Mouse (Mus musculus): ENCODE data around the gene Pigb.

The Pigb gene

GRCm38 (mm10) chr9:73045711-73046110, 5.5 kb upstream of the Pigb start:
- in situ Hi-C loops (cut with MboI, MseI) = no loop called here

- in situ Hi-C loops (cut with MboI, MseI) = no loop called here
Measured at GRCm38 (mm10) chr9:73045204-73045603, 5.0 kb upstream of the Pigb start.

DNA sequence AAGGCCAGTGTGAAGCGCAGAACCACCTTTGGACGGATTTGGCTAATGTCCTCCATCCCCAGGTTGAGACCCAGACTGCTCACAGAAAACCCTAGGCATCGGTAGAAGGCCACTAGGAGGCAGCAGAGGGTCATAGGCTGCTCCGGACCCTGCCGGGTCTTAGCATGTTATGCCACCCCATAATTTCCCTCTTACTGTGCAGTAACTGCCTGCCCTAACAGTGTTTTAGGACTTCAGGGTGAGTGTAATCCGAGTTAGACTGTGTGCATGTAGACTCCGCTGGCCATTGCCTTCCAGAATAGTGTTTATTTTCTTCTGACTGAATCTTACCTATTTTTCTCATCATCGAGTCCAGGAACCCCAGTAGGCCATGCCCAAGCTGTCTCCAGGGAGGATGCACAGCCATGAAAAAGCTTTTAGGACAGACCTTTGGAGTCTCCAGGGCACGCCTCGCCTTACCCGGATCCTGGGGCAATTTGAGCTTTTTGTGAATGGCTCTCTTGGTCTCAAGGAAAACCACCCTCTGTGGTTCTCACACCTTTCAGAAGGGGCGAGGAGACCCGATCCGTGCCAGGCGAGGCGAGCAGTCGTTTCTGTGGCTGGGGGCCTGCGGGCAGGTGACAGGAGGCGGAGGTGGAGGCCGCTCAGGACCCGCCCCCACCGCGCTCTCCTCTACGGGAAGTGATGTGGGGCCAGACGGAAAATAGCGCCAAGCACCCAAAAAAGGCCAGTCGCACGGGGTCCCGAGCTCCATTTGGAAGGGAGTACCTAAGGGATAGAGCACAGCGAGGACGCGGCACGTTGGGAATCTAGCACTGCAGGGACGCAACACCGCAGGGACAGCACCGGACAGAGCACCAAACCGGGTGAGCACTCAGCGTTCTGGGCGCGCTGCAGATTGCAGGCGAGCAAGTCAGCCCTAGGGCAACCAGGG, 4.2 kb upstream of the Pigb start, which contains the start of gene Rab27a:
Gene Rab27a (plus strand): TSS at position 709 of the 934 bp plus-strand sequence.
- in situ Hi-C loops (cut with MboI, MseI) = loop anchor here (5.0 kb wide), 2 partner anchors 48 to 77 kb away; no protein-coding TSS in a partner anchor

GRCm38 (mm10) chr9:73039222-73039945, 794 bp downstream of the Pigb start:
- in situ Hi-C loops (cut with MboI, MseI) = no loop called here

DNA sequence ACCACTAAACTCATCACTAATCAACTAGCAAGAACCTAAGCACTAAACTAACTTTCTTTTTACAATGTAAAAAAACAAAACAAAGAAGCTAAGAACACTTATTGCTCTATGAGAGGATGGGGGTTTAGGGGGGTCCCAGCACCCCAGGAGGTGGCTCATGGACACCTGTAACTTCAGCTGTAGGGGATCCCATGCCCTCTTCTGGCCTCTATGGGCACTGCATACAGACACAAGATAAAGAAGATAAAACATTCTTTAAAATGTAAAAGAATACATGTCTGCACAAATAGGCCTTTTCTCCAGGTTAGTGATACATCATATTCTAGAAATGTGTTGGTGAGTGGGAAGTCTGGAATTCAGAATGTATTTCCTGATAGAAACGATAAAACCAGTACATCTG, 6.8 kb downstream of the Pigb start:
- in situ Hi-C loops (cut with MboI, MseI) = no loop called here

DNA sequence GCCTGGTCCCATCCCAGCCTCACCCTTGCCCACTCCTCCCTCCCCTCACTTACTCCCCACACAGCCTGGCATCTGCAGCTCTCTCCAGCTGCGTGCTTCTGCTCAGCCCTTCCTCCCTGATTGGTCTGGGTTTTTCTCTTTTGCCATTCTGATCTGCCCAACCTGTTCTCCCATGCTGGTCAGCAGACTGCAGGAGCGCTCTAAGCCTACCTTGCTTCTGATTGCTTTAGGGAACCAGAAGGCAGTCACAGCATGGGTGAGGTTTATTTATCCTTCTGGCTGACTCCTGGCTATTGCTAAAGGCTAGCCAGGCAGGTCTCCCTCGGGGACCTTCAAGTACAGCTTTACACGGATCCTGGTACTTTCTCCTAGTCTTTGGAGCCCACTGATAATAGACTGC, 8.8 kb downstream of the Pigb start:
- in situ Hi-C loops (cut with MboI, MseI) = no loop called here

- in situ Hi-C loops (cut with MboI, MseI) = no loop called here
Measured at GRCm38 (mm10) chr9:73030443-73030842, 9.7 kb downstream of the Pigb start.

DNA sequence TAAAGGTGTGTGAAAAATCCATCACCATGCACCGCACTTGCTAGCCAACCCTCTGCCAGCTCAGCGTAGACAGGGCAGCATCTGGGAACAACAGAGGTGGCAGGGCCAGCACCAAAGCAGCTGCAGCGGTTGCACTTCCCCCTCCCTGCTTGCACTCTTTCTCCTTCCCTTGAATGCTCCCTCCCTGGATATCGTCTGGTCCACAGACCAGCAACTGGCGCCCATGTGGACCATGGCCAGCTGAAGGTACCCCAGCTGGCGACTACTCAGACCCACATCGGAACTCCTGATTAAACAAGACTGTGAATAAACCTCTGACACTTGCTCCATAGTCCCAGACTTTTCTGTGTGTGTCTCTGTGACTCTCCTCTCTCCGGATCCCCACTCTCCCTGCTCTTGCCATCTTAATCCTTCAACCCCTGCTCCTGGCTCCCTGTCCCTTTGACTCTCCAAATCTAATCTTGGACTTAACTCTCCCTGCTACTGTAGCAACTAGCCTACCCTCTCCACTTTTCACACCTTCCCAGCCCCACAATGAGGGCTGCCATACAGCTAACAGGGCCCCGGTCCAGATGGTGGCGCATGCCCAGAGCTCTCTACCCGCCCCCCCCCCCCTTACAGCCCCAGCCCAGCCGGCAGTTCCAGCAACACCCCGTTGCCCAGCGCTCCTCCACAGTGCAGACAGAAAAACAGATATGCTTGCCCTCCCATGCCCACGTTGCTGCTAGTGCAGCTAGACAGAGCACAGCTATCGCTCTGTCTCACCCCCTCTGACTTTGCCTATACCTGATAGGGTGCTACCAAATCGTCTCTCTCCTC, 14.2 kb downstream of the Pigb start:
- in situ Hi-C loops (cut with MboI, MseI) = no loop called here

DNA sequence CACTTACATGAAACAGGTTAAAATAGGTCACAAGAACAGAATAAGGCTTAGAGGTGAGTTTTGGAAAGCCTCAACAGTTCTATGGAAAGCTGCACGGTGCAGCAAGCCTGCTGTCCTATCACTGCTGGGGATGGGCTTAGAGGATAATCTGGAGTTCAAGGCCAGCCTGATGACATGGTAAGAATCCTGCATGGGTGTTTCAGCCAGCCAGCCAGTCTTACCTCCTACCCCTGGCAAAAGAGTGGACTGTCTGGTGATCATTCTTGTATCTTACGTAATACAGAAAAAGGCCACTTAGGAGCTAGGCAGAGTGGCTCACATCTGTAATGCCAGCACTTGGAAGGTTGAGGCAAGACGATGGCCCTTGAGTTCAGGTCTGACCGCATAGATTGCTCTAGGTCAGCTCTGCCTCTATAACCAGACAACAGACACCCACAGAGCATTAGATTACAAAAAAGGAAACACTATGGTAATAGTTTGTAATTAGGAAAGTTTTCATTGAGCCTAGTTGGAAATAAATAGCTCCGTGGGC, 19.5 kb downstream of the Pigb start:
- in situ Hi-C loops (cut with MboI, MseI) = no loop called here

DNA sequence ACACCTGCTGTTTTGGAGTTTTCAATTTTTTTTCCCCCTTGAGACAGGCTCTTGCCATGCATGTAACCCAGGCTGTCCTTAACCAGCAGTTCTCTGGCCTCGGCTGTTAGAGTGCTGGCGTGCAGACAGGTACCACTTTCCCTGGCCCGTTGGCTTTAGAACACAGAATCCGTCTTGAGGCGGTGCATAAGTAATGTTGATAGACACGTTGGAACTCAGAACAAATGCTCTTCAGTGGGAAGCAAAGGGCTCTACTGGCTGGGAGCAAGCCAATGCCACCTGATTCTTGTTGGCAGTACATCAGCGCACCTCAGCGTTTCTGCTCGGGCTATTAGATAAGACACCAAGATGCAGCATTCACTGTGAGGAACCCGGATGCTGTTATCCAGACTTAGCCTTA, 20.3 kb downstream of the Pigb start:
- in situ Hi-C loops (cut with MboI, MseI) = no loop called here

- in situ Hi-C loops (cut with MboI, MseI) = no loop called here
Measured at GRCm38 (mm10) chr9:73014724-73015123, 25.5 kb downstream of the Pigb start.

GRCm38 (mm10) chr9:73012629-73013028, 27.5 kb downstream of the Pigb start:
- in situ Hi-C loops (cut with MboI, MseI) = no loop called here

GRCm38 (mm10) chr9:73008384-73008783, 31.8 kb downstream of the Pigb start:
- in situ Hi-C loops (cut with MboI, MseI) = no loop called here

- in situ Hi-C loops (cut with MboI, MseI) = no loop called here
Measured at GRCm38 (mm10) chr9:73006175-73006574, 34.0 kb downstream of the Pigb start.

DNA sequence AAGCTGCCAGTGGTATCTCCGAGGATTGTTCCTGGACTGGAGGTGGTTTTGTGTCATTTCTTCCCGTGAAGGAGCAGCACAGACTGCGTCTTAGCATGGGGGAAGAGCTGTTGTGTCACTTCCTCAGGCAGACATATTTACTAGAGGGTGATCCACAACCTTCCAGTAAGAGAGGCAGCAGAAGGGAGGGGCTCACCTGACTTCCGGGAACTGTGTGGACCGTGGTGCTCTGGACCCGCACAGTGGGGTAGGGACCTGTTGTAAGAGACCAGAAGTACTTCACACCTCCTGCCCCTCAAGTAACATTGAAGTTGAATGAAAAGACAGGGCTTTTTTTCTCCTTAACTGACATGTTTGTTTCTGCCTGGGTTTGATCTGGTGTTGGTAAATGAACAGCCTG, 35.1 kb downstream of the Pigb start:
- in situ Hi-C loops (cut with MboI, MseI) = no loop called here

DNA sequence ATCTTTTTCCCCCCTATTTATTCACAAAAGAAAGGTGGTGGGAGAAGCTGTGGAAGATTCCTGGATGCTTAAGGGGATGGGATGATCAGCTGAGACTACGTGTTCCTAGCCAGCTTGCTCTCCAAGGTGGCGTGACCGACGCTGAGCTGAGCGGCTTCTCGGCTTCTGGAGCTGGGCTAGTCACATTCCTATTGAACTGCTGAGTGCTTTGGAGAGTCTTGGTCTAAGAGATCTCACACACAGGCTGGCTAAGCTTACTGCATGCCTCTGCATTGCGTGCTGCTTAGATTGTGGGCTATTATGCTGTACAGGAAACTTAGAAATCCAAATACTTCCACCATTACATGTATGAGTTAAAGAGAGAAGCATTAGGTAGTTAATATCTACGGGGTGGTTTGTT, 36.1 kb downstream of the Pigb start:
- in situ Hi-C loops (cut with MboI, MseI) = no loop called here

GRCm38 (mm10) chr9:73002177-73002576, 38.0 kb downstream of the Pigb start:
- in situ Hi-C loops (cut with MboI, MseI) = no loop called here

- in situ Hi-C loops (cut with MboI, MseI) = no loop called here
Measured at GRCm38 (mm10) chr9:73001314-73002011, 38.7 kb downstream of the Pigb start.

DNA sequence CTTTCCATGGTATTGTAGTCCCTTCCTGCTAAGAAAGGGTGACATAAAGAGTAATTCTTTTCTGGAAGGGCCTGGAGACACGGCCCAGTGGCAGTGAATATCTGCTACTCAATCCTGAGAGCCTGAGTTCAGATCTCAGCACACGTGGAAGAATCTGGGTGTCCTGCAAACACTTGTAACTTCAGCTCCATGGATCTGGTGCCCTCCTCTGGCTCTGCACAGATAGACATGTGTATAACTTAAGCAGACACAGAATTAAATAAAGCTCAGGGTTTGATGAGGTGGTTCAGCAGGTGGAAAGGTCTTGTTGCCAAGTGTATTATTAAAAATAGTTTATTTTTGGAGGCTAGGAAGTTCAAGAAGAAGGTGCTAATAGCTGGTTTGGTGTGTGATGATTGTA, 39.7 kb downstream of the Pigb start:
- in situ Hi-C loops (cut with MboI, MseI) = no loop called here

DNA sequence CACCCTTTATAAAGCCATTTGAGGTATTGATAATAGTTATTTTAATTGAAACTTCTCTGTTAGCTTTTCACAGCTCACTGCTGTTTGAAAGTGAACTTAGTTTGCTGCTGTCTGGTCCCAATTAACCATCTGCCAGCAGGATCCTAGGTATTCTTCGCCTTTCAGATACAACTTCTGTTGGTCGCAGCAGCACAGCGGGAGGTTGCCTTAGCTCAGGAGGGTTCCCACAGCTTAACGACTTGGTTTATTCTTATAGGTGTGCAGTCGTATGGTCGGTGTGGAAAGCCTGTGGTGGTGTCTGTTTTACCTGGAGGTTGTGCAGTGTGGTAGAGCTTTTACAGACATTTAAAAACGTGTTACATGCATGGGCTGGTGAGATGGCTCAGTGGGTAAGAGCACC, 43.4 kb downstream of the Pigb start:
- in situ Hi-C loops (cut with MboI, MseI) = no loop called here

GRCm38 (mm10) chr9:72996167-72996566, 44.0 kb downstream of the Pigb start:
- in situ Hi-C loops (cut with MboI, MseI) = no loop called here
